In genomic region chr1:162353831-162354230, GRCm38 (mm10) we compare ENCODE assay signal across 18 mouse cellular contexts.
"Had no signal": no experiment of that assay in that cellular context is flagged by ENCODE, and none has a peak within 500 bp of the region (broad histone marks: within the 10 kb centered on the region; RNA-seq: fewer than 3 reads in every experiment).

No protein-coding gene starts in this region.

- H3K9me3 ChIP-seq: liver, embryonic 15.5 days; lung, embryonic 15.5 days; megakaryocyte, embryonic 14.5 days; midbrain, embryonic 12.5 days; midbrain, embryonic 15.5 days; neural tube, embryonic 12.5 days; stomach, embryonic 15.5 days had no signal

- ATAC-seq: liver, postnatal 0 days; lung, postnatal 0 days; midbrain, embryonic 15.5 days had no signal

- H3K27me3 ChIP-seq: liver, embryonic 15.5 days; lung, embryonic 15.5 days; midbrain, embryonic 12.5 days; midbrain, embryonic 15.5 days; neural tube, embryonic 12.5 days; stomach, embryonic 15.5 days had no signal

- H3K9ac ChIP-seq: liver, embryonic 15.5 days; liver, postnatal 0 days; lung, embryonic 15.5 days; midbrain, embryonic 12.5 days; midbrain, embryonic 15.5 days; neural tube, embryonic 12.5 days; stomach, embryonic 15.5 days had no signal

- H3K4me1 ChIP-seq: liver, embryonic 15.5 days; lung, embryonic 15.5 days; megakaryocyte, embryonic 14.5 days; midbrain, embryonic 12.5 days; midbrain, embryonic 15.5 days; neural tube, embryonic 12.5 days; stomach, embryonic 15.5 days had no signal

- DNase-seq: liver, postnatal 0 days; lung, adult 2 months; lung, postnatal 14 days; lung, postnatal 36 days; right cerebral cortex, postnatal 14 days; thymus, adult 2 months; thymus, postnatal 25 days; thymus, postnatal 4 days had no signal

- H3K4me2 ChIP-seq: liver, embryonic 15.5 days; lung, embryonic 15.5 days; midbrain, embryonic 12.5 days; midbrain, embryonic 15.5 days; neural tube, embryonic 12.5 days; stomach, embryonic 15.5 days had no signal

- H3K36me3 ChIP-seq: liver, embryonic 15.5 days; lung, embryonic 15.5 days; midbrain, embryonic 12.5 days; midbrain, embryonic 15.5 days; neural tube, embryonic 12.5 days; stomach, embryonic 15.5 days had no signal

- H3K4me3 ChIP-seq: liver, embryonic 15.5 days; lung, embryonic 15.5 days; megakaryocyte, embryonic 14.5 days; midbrain, embryonic 12.5 days; midbrain, embryonic 15.5 days; neural tube, embryonic 12.5 days; stomach, embryonic 15.5 days had no signal

- H3K27ac ChIP-seq: liver, embryonic 15.5 days; lung, embryonic 15.5 days; macrophage; midbrain, embryonic 12.5 days; midbrain, embryonic 15.5 days; neural tube, embryonic 12.5 days; stomach, embryonic 15.5 days; stomach, postnatal 0 days had no signal
